ENCODE assay signal across 12 mouse cellular contexts in the genomic region with DNA sequence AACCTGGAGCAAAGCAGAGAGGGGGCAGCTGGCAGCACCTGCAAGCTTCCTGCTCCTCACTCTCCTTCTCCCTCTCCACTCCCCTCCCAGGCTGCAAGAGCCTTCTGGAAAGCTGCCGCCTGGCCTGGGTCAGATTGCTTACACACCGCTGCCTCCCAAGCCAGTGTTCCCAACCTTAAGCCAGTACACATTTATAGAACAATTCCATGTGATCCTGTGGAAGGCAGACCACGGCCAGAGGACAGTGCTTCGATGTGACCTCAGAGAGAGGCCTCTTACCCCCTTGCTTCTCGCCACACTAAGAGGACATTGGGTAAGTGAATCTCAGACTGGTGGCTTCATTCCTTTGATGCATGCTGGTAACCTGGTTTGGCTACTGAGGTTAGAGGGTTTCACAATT. TPM values are rescaled to one million over a fixed set of nuclear protein-coding genes. Genes with fewer than 3 reads are reported as not detected.
DNase-seq lines count a peak whose midpoint lies in the region; ATAC-seq and TF ChIP-seq lines count a peak whose summit lies in the region.
"Had no signal": no experiment of that assay in that cellular context is flagged by ENCODE, and none has a peak within 500 bp of the region (broad histone marks: within the 10 kb centered on the region; RNA-seq: fewer than 3 reads in every experiment).

No protein-coding gene starts in this region.

- ATAC-seq in hindbrain, embryonic 14.5 days (ENCODE audit: low FRiP score): no peak
- ATAC-seq in heart, postnatal 0 days (ENCODE audit: insufficient read depth, low read depth): peak; percentile 67
- ATAC-seq: activated CD4-positive, CD25-positive, alpha-beta regulatory T cell, adult 4 months; CD4-positive, CD25-positive, alpha-beta regulatory T cell, adult 4 months had no signal

- TF ChIP-seq CTCF in heart, postnatal 0 days (IDR thresholded peaks at IDR 0.05; ENCODE audit: low read depth): no peak

- no peak for DNase-seq in hindbrain, embryonic 10.5 days (ENCODE audit: low spot score)
- no peak for DNase-seq in hindbrain, embryonic 14.5 days (ENCODE audit: low spot score)
- DNase-seq in adipocyte (ENCODE audit: low spot score): peak; percentile 31
- DNase-seq in cerebellum, postnatal 36 days: peak; percentile 71 to 76
- peak; percentile 57 for DNase-seq in heart, postnatal 0 days (ENCODE audit: low spot score)
- DNase-seq in right cerebral cortex, postnatal 4 days: no peak
- no peak for DNase-seq in layer of hippocampus, postnatal 25 days (ENCODE audit: extremely low spot score in 1 of 2, low spot score in 1 of 2)
- DNase-seq in right cerebral cortex, adult 18-20 months: no peak
- DNase-seq: liver, embryonic 13.5 days had no signal

- 65% methylated on average over 5 of the region's 5 CpGs for WGBS in hindbrain, embryonic 10.5 days
- 58% methylated on average over 5 of the region's 5 CpGs for WGBS in hindbrain, embryonic 14.5 days
- 29% methylated on average over 5 of the region's 5 CpGs for WGBS in heart, postnatal 0 days

- no peak for TF ChIP-seq EP300 in heart, postnatal 0 days (IDR thresholded peaks at IDR 0.05; ENCODE audit: low read depth)

- no peaks in the 10 kb centered on the region for H3K9me3 ChIP-seq in hindbrain, embryonic 10.5 days
- no peaks in the 10 kb centered on the region for H3K9me3 ChIP-seq in hindbrain, embryonic 14.5 days (ENCODE audit: control insufficient read depth, low read length)
- H3K9me3 ChIP-seq in heart, postnatal 0 days (replicated peaks; ENCODE audit: control insufficient read depth, low read length): no peaks in the 10 kb centered on the region
- H3K9me3 ChIP-seq: liver, embryonic 13.5 days; stomach, embryonic 15.5 days had no signal

- no peaks in the 10 kb centered on the region for H3K36me3 ChIP-seq in hindbrain, embryonic 10.5 days
- no peaks in the 10 kb centered on the region for H3K36me3 ChIP-seq in hindbrain, embryonic 14.5 days (replicated peaks; ENCODE audit: control insufficient read depth, insufficient read depth)
- H3K36me3 ChIP-seq in heart, postnatal 0 days (replicated peaks; ENCODE audit: control insufficient read depth, insufficient read depth, low read length): no peaks in the 10 kb centered on the region
- H3K36me3 ChIP-seq: liver, embryonic 13.5 days; stomach, embryonic 15.5 days had no signal

- no peak overlapping the region for H3K9ac ChIP-seq in hindbrain, embryonic 14.5 days
- no peak overlapping the region for H3K9ac ChIP-seq in heart, postnatal 0 days (replicated peaks; ENCODE audit: low read depth, low read length)
- H3K9ac ChIP-seq: liver, embryonic 13.5 days; stomach, embryonic 15.5 days had no signal

- no peak overlapping the region for H3K4me2 ChIP-seq in hindbrain, embryonic 14.5 days (replicated peaks)
- no peak overlapping the region for H3K4me2 ChIP-seq in heart, postnatal 0 days (ENCODE audit: low read depth, low read length)
- H3K4me2 ChIP-seq: liver, embryonic 13.5 days; stomach, embryonic 15.5 days had no signal

- H3K27ac ChIP-seq in hindbrain, embryonic 10.5 days: peak overlapping the region; percentile 26; the same call in 1 of the 2 replicates
- no peak overlapping the region for H3K27ac ChIP-seq in hindbrain, embryonic 14.5 days
- H3K27ac ChIP-seq in heart, postnatal 0 days (ENCODE audit: low read depth): peak overlapping the region; percentile 59
- H3K27ac ChIP-seq: liver, embryonic 13.5 days; stomach, embryonic 15.5 days had no signal

- no peaks in the 10 kb centered on the region for H3K27me3 ChIP-seq in hindbrain, embryonic 10.5 days (ENCODE audit: insufficient read depth, poor library complexity, severe bottlenecking)
- H3K27me3 ChIP-seq in hindbrain, embryonic 14.5 days (ENCODE audit: control insufficient read depth, insufficient read depth, low read length): no peaks in the 10 kb centered on the region
- no peaks in the 10 kb centered on the region for H3K27me3 ChIP-seq in heart, postnatal 0 days (ENCODE audit: control insufficient read depth, insufficient read depth, low read length)
- H3K27me3 ChIP-seq: stomach, embryonic 15.5 days had no signal

- no peak overlapping the region for H3K4me3 ChIP-seq in hindbrain, embryonic 10.5 days
- H3K4me3 ChIP-seq in hindbrain, embryonic 14.5 days (replicated peaks; ENCODE audit: low read length): no peak overlapping the region
- no peak overlapping the region for H3K4me3 ChIP-seq in heart, postnatal 0 days (ENCODE audit: low read depth, low read length)
- H3K4me3 ChIP-seq: liver, embryonic 13.5 days; stomach, embryonic 15.5 days had no signal

- H3K4me1 ChIP-seq in hindbrain, embryonic 10.5 days (replicated peaks): peaks cover 6% of the 10 kb centered on the region; the same call in 1 of the 2 replicates
- no peaks in the 10 kb centered on the region; the same call in 1 of the 2 replicates for H3K4me1 ChIP-seq in hindbrain, embryonic 14.5 days (replicated peaks; ENCODE audit: control insufficient read depth, insufficient read depth, low read length)
- H3K4me1 ChIP-seq in heart, postnatal 0 days (ENCODE audit: control insufficient read depth, insufficient read depth): peaks cover 23% of the 10 kb centered on the region
- H3K4me1 ChIP-seq: stomach, embryonic 15.5 days had no signal

RNA-seq across cellular contexts. Expression of a gene that starts 20.1 kb away (rescaled TPM):
- polyA plus RNA-seq in hindbrain, embryonic 10.5 days (2016; fragmentation: Nextera tagmentation; extraction: Ambion mirVana): 183 and 186 TPM in 2 replicates
- polyA plus RNA-seq in hindbrain, embryonic 14.5 days (2014; fragmentation: Nextera tagmentation; extraction: Ambion mirVana): 96.7 and 99.6 TPM in 2 replicates
- 56.9 and 72.7 TPM in 2 replicates for total RNA-seq in heart, postnatal 0 days (2014; rRNA removed; ENCODE audit: low replicate concordance)
- 96.9 and 107 TPM in 2 replicates for polyA plus RNA-seq in heart, postnatal 0 days (2015; fragmentation: Nextera tagmentation; extraction: Ambion mirVana)
- 10 to 100 TPM; 36.3 to 36.6 TPM for total RNA-seq in layer of hippocampus, postnatal 25 days (2021)

RNA-seq across cellular contexts. Expression of a gene that starts 24.5 kb away (rescaled TPM):
- polyA plus RNA-seq in hindbrain, embryonic 10.5 days (2016; fragmentation: Nextera tagmentation; extraction: Ambion mirVana): 44.8 and 50.8 TPM in 2 replicates
- polyA plus RNA-seq in hindbrain, embryonic 14.5 days (2014; fragmentation: Nextera tagmentation; extraction: Ambion mirVana): 58.9 and 61.6 TPM in 2 replicates
- total RNA-seq in heart, postnatal 0 days (2014; rRNA removed; ENCODE audit: low replicate concordance): 64.7 and 83.8 TPM in 2 replicates
- 33.7 and 39.0 TPM in 2 replicates for polyA plus RNA-seq in heart, postnatal 0 days (2015; fragmentation: Nextera tagmentation; extraction: Ambion mirVana)
- 10 to 100 TPM; 75.1 to 82.4 TPM for total RNA-seq in layer of hippocampus, postnatal 25 days (2021)

RNA-seq across cellular contexts. Expression of a gene that starts 32.6 kb away (rescaled TPM):
- 58.0 and 62.5 TPM in 2 replicates for polyA plus RNA-seq in hindbrain, embryonic 10.5 days (2016; fragmentation: Nextera tagmentation; extraction: Ambion mirVana)
- 104 and 108 TPM in 2 replicates for polyA plus RNA-seq in hindbrain, embryonic 14.5 days (2014; fragmentation: Nextera tagmentation; extraction: Ambion mirVana)
- total RNA-seq in heart, postnatal 0 days (2014; rRNA removed; ENCODE audit: low replicate concordance): 31.0 and 32.4 TPM in 2 replicates
- 65.1 and 66.3 TPM in 2 replicates for polyA plus RNA-seq in heart, postnatal 0 days (2015; fragmentation: Nextera tagmentation; extraction: Ambion mirVana)
- 10 to 100 TPM; 65.3 to 66.7 TPM for total RNA-seq in layer of hippocampus, postnatal 25 days (2021)

Comparison
In these comparisons a context has a peak if more than half of its experiments do, and no peak if none do; other contexts are left out.
1. DNase-seq: peak in adipocyte (single experiment), cerebellum, postnatal 36 days (2 of 2) and heart, postnatal 0 days (single experiment); none in hindbrain, embryonic 10.5 days (single experiment), hindbrain, embryonic 14.5 days (single experiment), right cerebral cortex, postnatal 4 days (single experiment), layer of hippocampus, postnatal 25 days (0 of 2) and right cerebral cortex, adult 18-20 months (single experiment).